Comparison of ENCODE assay signal across 9 mouse cellular contexts in the genomic region with DNA sequence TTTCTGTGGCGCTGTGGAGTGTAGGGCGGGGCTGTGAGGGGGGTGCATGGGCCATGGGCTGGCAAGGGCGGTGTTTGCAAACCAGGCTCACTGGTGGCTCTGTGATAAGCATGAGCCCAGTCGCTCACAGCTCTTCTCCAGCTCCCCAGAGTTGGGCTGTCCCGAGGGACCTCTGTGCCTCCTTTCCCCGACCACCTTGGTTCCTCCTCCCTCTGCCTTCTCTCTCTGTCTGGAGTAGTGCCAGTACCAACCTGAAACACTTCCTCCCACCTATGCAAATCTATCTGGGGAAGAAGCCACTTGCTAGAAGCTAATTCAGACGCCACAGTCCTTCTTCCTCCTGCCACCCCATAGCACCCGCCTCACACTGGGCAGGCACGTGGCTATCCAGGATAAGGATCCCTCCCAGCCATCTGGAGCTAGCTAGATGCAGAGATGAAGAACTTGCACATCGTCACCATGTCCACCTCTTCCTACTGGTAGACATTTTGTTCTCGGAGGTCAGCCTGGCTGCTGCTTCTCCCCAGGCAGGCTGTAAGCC. TPM values are rescaled to one million over a fixed set of nuclear protein-coding genes. Genes with fewer than 3 reads are reported as not detected.
DNase-seq lines count a peak whose midpoint lies in the region; ATAC-seq lines count a peak whose summit lies in the region.
"Had no signal": no experiment of that assay in that cellular context is flagged by ENCODE, and none has a peak within 500 bp of the region (broad histone marks: within the 10 kb centered on the region; RNA-seq: fewer than 3 reads in every experiment).

No protein-coding gene starts in this region.

- H3K9ac ChIP-seq in liver, embryonic 12.5 days = peak overlapping the region; percentile 59

- intact Hi-C loops in left cerebral cortex, postnatal 4 days (cut with DNase I) = loop anchor here (10.0 kb wide), 1 partner anchor 166 kb away; no protein-coding TSS in a partner anchor

- peak overlapping the region; percentile 24 for H3K4me3 ChIP-seq in liver, embryonic 12.5 days
- H3K4me3 ChIP-seq: midbrain, embryonic 10.5 days had no signal

- no peaks in the 10 kb centered on the region for H3K9me3 ChIP-seq in liver, embryonic 12.5 days (replicated peaks)
- H3K9me3 ChIP-seq: midbrain, embryonic 10.5 days had no signal

- ATAC-seq in liver, embryonic 12.5 days = peak; percentile 99
- no peak for ATAC-seq in granulocyte monocyte progenitor cell, adult 5-6 weeks (replicated peaks; ENCODE audit: poor library complexity, severe bottlenecking)
- ATAC-seq: Patski had no signal

- H3K27me3 ChIP-seq in liver, embryonic 12.5 days (replicated peaks) = peaks cover 16% of the 10 kb centered on the region
- H3K27me3 ChIP-seq: Patski had no signal

- H3K36me3 ChIP-seq in liver, embryonic 12.5 days = peaks cover 64% of the 10 kb centered on the region
- H3K36me3 ChIP-seq: midbrain, embryonic 10.5 days had no signal

- H3K4me2 ChIP-seq in liver, embryonic 12.5 days = peak overlapping the region; percentile 63

- peaks cover 95% of the 10 kb centered on the region for H3K4me1 ChIP-seq in liver, embryonic 12.5 days

- DNase-seq in left cerebral cortex, adult 18-20 months (ENCODE audit: low spot score in 2 of 2) = peak; percentile 68 to 77
- DNase-seq in left cerebral cortex, postnatal 4 days = no peak
- peak; percentile 58 to 59 for DNase-seq in cerebellum, postnatal 25 days
- peak; percentile 72 to 79 for DNase-seq in spleen, postnatal 36 days (ENCODE audit: low spot score in 2 of 2)
- DNase-seq in layer of hippocampus, postnatal 14 days (ENCODE audit: low spot score in 2 of 2) = no peak

- WGBS in liver, embryonic 12.5 days (ENCODE audit: insufficient replicate concordance) = 26% methylated on average over 11 of the region's 11 CpGs

- H3K27ac ChIP-seq in liver, embryonic 12.5 days = peak overlapping the region; percentile 96
- H3K27ac ChIP-seq: midbrain, embryonic 10.5 days had no signal

RNA-seq across cellular contexts. Expression of a gene that starts 7.1 kb away (rescaled TPM):
- 100 to 1,000 TPM; 162 to 172 TPM for total RNA-seq in left cerebral cortex, adult 18-20 months (2021)
- total RNA-seq in left cerebral cortex, postnatal 4 days (2021) = 10 to 100 TPM; 32.9 to 40.7 TPM
- polyA plus RNA-seq in liver, embryonic 12.5 days (2016; fragmentation: Nextera tagmentation; extraction: Ambion mirVana) = 46.4 and 47.7 TPM in 2 replicates
- 0.99 TPM in 1 of 2 replicates, not detected in the other for total RNA-seq in granulocyte monocyte progenitor cell, adult 5-6 weeks (2014; fragmentation: Nextera tagmentation)
- total RNA-seq in granulocyte monocyte progenitor cell, adult 5-6 weeks (2017) = 0.26 and 2.0 TPM in 2 replicates
- total RNA-seq in layer of hippocampus, postnatal 14 days (2021) = 100 to 1,000 TPM; 174 to 186 TPM

Comparison
In these comparisons a context has a peak if more than half of its experiments do, and no peak if none do; other contexts are left out.
1. DNase-seq: peak in left cerebral cortex, adult 18-20 months (2 of 2), cerebellum, postnatal 25 days (2 of 2) and spleen, postnatal 36 days (2 of 2); none in left cerebral cortex, postnatal 4 days (single experiment) and layer of hippocampus, postnatal 14 days (0 of 2).
2. RNA of a gene that starts 7.1 kb away (total RNA-seq): 174 to 186 TPM in layer of hippocampus, postnatal 14 days, 162 to 172 TPM in left cerebral cortex, adult 18-20 months and 32.9 to 40.7 TPM in left cerebral cortex, postnatal 4 days; 0.26 to 2.0 TPM in granulocyte monocyte progenitor cell, adult 5-6 weeks; every median in the first group is over 10 times any median in the second.